Mouse (Mus musculus) myocyte (in vitro differentiated cells): ENCODE measurements at regions not wholly inside any gene's neighbourhood (a gene's known extent, or its start where the extent isn't known, plus 50 kb on each side); places are given as distances from the start of the nearest gene placed in this dataset.

Experiments
- CEBPB ChIP-seq: IDR thresholded peaks from 2 replicates; pipeline ENCODE4 v1.6.1; 2011; ENCODE audit warnings: mild to moderate bottlenecking, moderate library complexity; ENCODE audit not compliant: poor library complexity, insufficient read depth, severe bottlenecking
- E2F4 ChIP-seq: IDR thresholded peaks from one replicate; pipeline ENCODE4 v1.6.1; 2011; ENCODE audit warnings: mild to moderate bottlenecking, control low read depth, moderate library complexity; ENCODE audit not compliant: insufficient read depth
- MAX ChIP-seq: IDR thresholded peaks from one replicate; pipeline ENCODE4 v1.6.1; 2011; ENCODE audit warnings: low read depth, mild to moderate bottlenecking, control low read depth
- MYOD1 ChIP-seq, 3 experiments: IDR thresholded peaks; one replicate each; pipeline ENCODE4 v1.6.1; 2011; ENCODE audit warnings: control low read depth in 2 of 3, low read depth in 2 of 3, mild to moderate bottlenecking in 2 of 3, moderate library complexity in 1 of 3; ENCODE audit not compliant: insufficient read length in 2 of 3, control insufficient read depth in 1 of 3
- POLR2A ChIP-seq: IDR thresholded peaks from one replicate; pipeline ENCODE4 v1.6.1; 2011; ENCODE audit warnings: low read depth, mild to moderate bottlenecking, control low read depth, moderate library complexity; ENCODE audit not compliant: insufficient read length
- TCF12 ChIP-seq: IDR thresholded peaks from one replicate; pipeline ENCODE4 v1.6.1; 2011; ENCODE audit warnings: mild to moderate bottlenecking, control low read depth; ENCODE audit not compliant: poor library complexity, insufficient read depth, severe bottlenecking
- TCF3 ChIP-seq: IDR thresholded peaks from one replicate; pipeline ENCODE4 v1.6.1; 2011; ENCODE audit warnings: low read depth, control low read depth; ENCODE audit not compliant: insufficient read length
- USF1 ChIP-seq: IDR thresholded peaks from one replicate; pipeline ENCODE4 v1.6.1; 2011; ENCODE audit warnings: low read depth, mild to moderate bottlenecking, control low read depth, moderate library complexity

GRCm38 (mm10) chr14:76616367-76616683, 59.6 kb upstream of the Serp2 start:
- TF ChIP-seq TCF3 (no peak), POLR2A (no peak), MYOD1 (IDR thresholded peaks at IDR 0.05; ENCODE audit: control insufficient read depth in 1 of 3, insufficient read length in 2 of 3, low read depth in 2 of 3) (no peak), CEBPB (peak; percentile 50; the same call in 1 of the 2 replicates), USF1 (no peak), TCF12 (no peak), MAX (no peak), E2F4 (no peak)
